Mouse (Mus musculus): ENCODE measurements around the gene Gng3. TPM values are rescaled to one million over a fixed set of nuclear protein-coding genes. Genes with fewer than 3 reads are reported as not detected.
"Not testable (repeated sequence)": the region's sequence is repeated elsewhere in the genome, so short reads cannot be mapped to it uniquely, and the experiment has no call there.

Gene Gng3
- polyA plus RNA-seq, 1 experiment from 2014 or later = 10.4 TPM

DNA sequence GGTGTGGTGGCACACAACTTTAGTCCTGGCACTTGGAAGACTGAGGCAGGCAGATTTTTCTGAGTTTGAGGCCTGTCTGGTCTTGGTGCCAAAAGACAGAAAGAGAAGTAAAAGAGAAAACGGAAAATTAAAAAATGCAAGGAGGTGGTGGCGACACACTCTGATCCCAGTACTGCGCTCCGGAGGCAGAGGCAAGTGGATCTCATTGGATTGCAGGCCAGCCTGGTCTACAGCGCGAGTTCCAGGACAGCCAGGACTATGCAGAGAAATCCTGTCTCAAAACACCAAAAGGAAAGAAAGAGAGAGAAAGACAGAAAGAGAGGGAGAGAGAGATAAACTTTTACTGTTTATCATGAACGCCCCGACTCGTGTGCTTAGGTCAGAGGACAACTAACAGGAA is 31.8 kb upstream of the Gng3 start:
- Histone ChIP-seq H3K36me3 (peaks cover 28% of the 10 kb centered on the region), H3K4me1 (peaks cover 12% of the 10 kb centered on the region), H3K9me3 (no peaks in the 10 kb centered on the region), H3K4me3 (peak overlapping the region; percentile 83), H3K27me3 (no peaks in the 10 kb centered on the region), H3K27ac (peak overlapping the region; percentile 73), H3K4me2 (peak overlapping the region; percentile 85), H3K9ac (peak overlapping the region; percentile 92)
- 55% methylated on average over 9 of the region's 9 CpGs for WGBS
- no peak for ATAC-seq (ENCODE audit: insufficient number of reproducible peaks, insufficient read depth, low FRiP score, low TSS enrichment, low read depth)

DNA sequence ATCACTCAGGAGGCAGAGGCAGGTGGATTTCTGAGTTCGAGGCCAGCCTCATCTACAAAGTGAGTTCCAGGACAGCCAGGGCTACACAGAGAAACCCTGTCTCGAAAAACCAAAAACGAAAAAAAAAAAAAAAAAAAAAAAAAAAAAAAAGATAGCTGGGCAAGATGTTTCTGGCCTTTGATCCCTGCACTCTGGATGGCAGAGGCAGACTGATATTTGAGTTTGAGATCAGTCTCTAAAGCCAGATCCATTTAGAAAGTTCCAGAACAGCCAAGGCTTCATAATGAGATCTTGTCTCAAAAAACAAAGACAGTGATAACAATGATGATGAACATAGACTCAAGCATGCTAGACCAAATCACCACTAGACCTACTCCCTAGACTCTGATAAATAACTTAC is 31.4 kb upstream of the Gng3 start:
- H3K4me3 ChIP-seq = peak overlapping the region; percentile 83; the same call in 1 of the 2 replicates
- 76% methylated on average over 3 of the region's 3 CpGs for WGBS
- peak overlapping the region; percentile 85 for H3K4me2 ChIP-seq
- H3K27ac ChIP-seq; ATAC-seq (ENCODE audit: insufficient number of reproducible peaks, insufficient read depth, low FRiP score, low TSS enrichment, low read depth); H3K9me3 ChIP-seq; H3K9ac ChIP-seq; H3K27me3 ChIP-seq: not testable (repeated sequence)
- peaks cover 24% of the 10 kb centered on the region for H3K36me3 ChIP-seq
- H3K4me1 ChIP-seq = peaks cover 12% of the 10 kb centered on the region

DNA sequence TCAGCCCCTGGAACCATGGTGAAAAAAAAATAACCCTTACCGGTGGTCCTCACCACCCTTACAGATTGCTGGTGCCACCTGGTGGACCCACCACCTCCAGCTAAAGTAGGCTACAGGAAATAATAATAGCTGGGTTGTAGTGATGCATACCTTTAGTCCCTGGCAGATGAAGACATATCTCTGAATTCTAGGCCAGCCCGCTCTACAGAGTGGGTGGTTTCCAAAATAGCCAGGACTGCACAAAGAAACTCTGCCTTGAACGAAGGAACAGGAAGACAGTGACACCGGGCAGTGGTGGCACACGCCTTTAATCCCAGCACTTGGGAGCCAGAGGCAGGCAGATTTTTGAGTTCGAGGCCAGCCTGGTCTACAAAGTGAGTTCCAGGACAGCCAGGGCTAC is 25.3 kb upstream of the Gng3 start:
- no peak overlapping the region for H3K4me3 ChIP-seq
- ATAC-seq (ENCODE audit: insufficient number of reproducible peaks, insufficient read depth, low FRiP score, low TSS enrichment, low read depth) = no peak
- 85% methylated on average over 6 of the region's 6 CpGs for whole genome bisulfite sequencing
- no peak overlapping the region for H3K27ac ChIP-seq
- no peak overlapping the region for H3K4me2 ChIP-seq
- no peaks in the 10 kb centered on the region for H3K9me3 ChIP-seq
- no peaks in the 10 kb centered on the region for H3K4me1 ChIP-seq
- H3K27me3 ChIP-seq = no peaks in the 10 kb centered on the region
- H3K36me3 ChIP-seq = no peaks in the 10 kb centered on the region
- no peak overlapping the region for H3K9ac ChIP-seq

DNA sequence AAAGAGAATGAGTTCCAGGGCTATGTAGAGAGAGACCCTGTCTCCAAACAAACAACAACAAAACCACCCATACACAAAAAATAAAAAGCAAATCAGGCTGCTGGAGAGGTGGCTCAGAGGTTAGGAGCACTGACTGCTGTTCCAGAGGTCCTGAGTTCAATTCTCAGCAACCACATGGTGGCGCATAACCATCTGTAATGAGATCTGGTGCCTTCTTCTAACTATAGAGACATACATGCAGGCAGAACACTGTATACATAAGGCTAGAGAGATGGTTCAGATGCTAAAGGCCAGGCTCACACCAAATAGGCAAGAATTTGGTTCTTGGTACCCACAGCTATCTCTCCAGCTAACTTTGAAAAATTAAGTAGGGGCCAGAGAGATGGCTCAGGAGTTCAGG is 20.0 kb upstream of the Gng3 start:
- Histone ChIP-seq H3K27me3 (no peaks in the 10 kb centered on the region), H3K4me3 (no peak overlapping the region), H3K4me2 (no peak overlapping the region), H3K36me3 (no peaks in the 10 kb centered on the region), H3K9me3 (no peaks in the 10 kb centered on the region), H3K9ac (no peak overlapping the region), H3K27ac (no peak overlapping the region), H3K4me1 (no peaks in the 10 kb centered on the region)
- ATAC-seq (ENCODE audit: insufficient number of reproducible peaks, insufficient read depth, low FRiP score, low TSS enrichment, low read depth) = no peak
- WGBS = 30% methylated on average over 1 of the region's 1 CpGs

DNA sequence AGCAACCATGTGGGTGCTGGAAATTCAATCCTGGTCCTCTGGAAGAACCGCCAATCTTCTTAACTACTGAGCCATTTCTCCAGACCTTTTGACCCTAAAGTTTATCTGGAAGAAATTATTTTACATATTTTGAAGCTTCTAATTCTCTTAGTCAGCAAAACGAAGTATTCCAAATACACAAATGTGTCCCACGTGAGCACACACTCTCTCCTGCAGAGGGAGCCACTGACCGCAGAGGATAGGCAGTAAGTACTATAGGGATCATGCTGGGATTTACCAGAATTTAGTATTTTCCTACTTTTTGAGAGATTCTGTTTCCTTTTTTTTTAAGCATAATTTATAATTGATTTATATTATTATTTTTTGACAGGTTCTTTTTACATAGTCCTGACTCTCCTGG is 18.7 kb upstream of the Gng3 start:
- WGBS = 44% methylated on average over 4 of the region's 4 CpGs
- no peak overlapping the region for H3K9ac ChIP-seq
- no peak for ATAC-seq (ENCODE audit: insufficient number of reproducible peaks, insufficient read depth, low FRiP score, low TSS enrichment, low read depth)

DNA sequence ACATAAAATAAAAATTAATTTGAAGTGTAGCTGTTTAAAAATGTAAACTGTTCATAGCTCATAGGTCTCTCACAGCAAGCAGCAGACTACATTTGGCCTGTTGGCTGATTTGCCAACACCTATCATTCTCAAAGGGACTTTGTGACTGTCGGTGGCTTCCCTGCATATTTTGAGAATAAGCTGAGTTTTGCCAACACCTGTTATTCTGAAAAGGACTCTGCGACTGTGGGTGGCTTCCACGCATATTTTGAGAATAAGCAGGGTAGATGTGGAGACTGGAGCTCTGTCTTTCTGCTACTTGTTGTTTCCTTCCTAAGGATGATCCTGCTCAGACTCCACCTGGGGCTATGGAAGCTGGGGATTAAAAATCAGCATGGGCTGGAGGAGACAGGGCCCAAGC is 14.1 kb upstream of the Gng3 start:
- no peak for ATAC-seq (ENCODE audit: insufficient number of reproducible peaks, insufficient read depth, low FRiP score, low TSS enrichment, low read depth)

More for the DNA sequence above, 18.7 kb upstream of the Gng3 start:
- Histone ChIP-seq H3K27ac (no peak overlapping the region), H3K27me3 (no peaks in the 10 kb centered on the region), H3K4me1 (no peaks in the 10 kb centered on the region), H3K9me3 (no peaks in the 10 kb centered on the region), H3K36me3 (no peaks in the 10 kb centered on the region), H3K4me2 (no peak overlapping the region), H3K4me3 (no peak overlapping the region)

DNA sequence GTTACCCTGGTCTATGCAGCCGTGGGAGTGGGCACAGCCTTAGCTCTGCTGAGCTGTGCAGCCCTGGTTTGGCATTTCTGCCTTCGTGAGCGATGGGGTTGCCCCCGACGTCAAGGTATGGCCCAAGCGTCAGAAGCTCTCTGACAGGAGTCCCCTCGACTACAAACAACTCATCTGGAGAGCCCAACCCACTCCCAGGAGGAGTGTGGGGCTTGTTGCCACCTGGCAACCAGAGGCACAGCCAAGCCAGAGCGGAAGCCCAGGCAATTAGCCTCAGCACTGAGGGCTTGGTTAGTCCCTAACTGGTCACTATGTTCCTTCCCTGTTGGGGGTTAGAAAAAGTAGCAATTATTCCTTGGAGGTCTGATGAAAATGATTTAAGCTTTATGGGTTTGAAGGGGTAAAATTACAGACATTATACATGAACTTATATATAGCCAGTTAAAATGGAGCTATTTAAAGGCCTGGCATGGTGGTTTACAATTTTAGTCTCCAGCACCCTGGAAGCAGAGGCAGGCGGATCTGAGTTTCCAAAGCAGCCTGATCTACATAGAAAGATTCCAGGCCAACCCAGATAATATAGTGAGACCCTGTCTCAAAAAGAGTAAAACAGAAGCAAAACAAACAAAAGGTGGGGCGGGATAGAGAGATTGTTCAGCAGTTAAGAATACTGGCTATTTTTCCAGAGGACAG is 13.4 kb upstream of the Gng3 start:
- Histone ChIP-seq H3K9ac (no peak overlapping the region), H3K4me1 (peaks cover 10% of the 10 kb centered on the region), H3K4me3 (no peak overlapping the region), H3K9me3 (no peaks in the 10 kb centered on the region), H3K4me2 (no peak overlapping the region), H3K36me3 (peaks cover 12% of the 10 kb centered on the region), H3K27me3 (no peaks in the 10 kb centered on the region), H3K27ac (no peak overlapping the region)
- WGBS = 59% methylated on average over 10 of the region's 10 CpGs
- no peak for ATAC-seq (ENCODE audit: insufficient number of reproducible peaks, insufficient read depth, low FRiP score, low TSS enrichment, low read depth)

More for the DNA sequence above, 14.1 kb upstream of the Gng3 start:
- H3K4me3 ChIP-seq = no peak overlapping the region
- peaks cover 10% of the 10 kb centered on the region for H3K4me1 ChIP-seq
- H3K4me2 ChIP-seq = no peak overlapping the region
- 86% methylated on average over 3 of the region's 3 CpGs for WGBS
- no peaks in the 10 kb centered on the region for H3K9me3 ChIP-seq
- H3K27me3 ChIP-seq = no peaks in the 10 kb centered on the region
- no peak overlapping the region for H3K9ac ChIP-seq
- H3K27ac ChIP-seq = no peak overlapping the region
- H3K36me3 ChIP-seq = peaks cover 6% of the 10 kb centered on the region; the same call in 1 of the 2 replicates

DNA sequence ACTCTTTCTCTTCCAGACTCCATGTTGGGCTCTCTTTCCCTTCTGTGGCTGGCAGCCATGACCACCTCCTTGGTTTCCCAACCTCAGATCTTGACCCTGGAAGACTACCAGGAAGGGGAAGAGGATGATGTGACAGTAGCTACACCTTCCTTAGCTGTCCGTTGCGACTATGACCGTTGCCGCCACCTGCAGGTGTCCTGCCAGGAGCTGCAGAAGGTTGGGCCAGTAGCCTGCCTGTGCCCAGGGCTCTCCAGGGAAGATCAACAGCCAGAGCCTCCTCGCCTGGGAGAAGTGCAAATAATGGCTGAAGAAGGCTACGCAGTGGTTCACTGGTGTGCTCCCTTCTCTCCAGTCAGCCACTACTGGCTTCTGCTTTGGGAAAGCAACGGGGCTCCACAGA is 12.6 kb upstream of the Gng3 start:
- WGBS = 54% methylated on average over 7 of the region's 7 CpGs
- ATAC-seq (ENCODE audit: insufficient number of reproducible peaks, insufficient read depth, low FRiP score, low TSS enrichment, low read depth) = no peak
- Histone ChIP-seq H3K4me3 (no peak overlapping the region), H3K27ac (no peak overlapping the region), H3K4me1 (peaks cover 10% of the 10 kb centered on the region), H3K27me3 (no peaks in the 10 kb centered on the region), H3K9ac (no peak overlapping the region), H3K9me3 (no peaks in the 10 kb centered on the region), H3K4me2 (no peak overlapping the region), H3K36me3 (peaks cover 19% of the 10 kb centered on the region)

DNA sequence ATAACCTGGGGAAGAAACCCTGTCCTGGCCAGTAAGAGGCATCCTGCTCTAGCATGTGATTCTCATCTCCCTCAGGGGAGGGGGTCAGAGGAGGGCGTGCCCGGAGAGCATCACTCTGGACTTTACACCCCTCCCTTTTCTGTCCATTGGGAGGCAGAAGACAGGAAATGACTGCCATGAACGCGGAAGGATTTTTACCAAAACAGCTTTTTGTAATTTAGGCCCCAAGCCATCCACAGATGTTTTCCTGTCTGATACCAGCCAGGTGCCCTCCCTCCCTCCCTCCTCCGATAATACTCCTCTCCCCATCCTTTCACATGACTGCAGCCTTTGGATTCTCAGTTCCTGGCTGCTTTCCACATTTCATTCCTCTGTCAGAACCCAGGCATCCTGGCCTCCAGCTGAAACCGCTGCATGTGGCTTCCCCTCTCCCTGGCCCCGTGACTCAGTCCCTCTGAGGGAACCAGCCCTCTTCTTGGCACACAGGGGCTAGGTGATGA is 11.5 kb upstream of the Gng3 start, which contains the start of gene Lrrn4cl:
Gene Lrrn4cl, plus strand, starts transcription at position 367 of the 500 bp plus-strand sequence.
- H3K4me2 ChIP-seq = peak within 1 kb of the TSS; percentile 27
- H3K9ac ChIP-seq = peak within 1 kb of the TSS; percentile 49; the same call in 1 of the 2 replicates
- H3K4me1 ChIP-seq = peaks cover 10% of the 10 kb centered on the region
- 0 out of 2 replicates have a peak, but pooled peaks have one; percentile 17 for ATAC-seq (ENCODE audit: insufficient number of reproducible peaks, insufficient read depth, low FRiP score, low TSS enrichment, low read depth)
- H3K9me3 ChIP-seq = no peaks in the 10 kb centered on the region
- no peak within 1 kb of the TSS for H3K4me3 ChIP-seq
- H3K36me3 ChIP-seq = peaks cover 31% of the 10 kb centered on the region
- H3K27me3 ChIP-seq = no peaks in the 10 kb centered on the region
- 6% methylated on average over 7 of the region's 7 CpGs for WGBS
- H3K27ac ChIP-seq = peak within 1 kb of the TSS; percentile 72

DNA sequence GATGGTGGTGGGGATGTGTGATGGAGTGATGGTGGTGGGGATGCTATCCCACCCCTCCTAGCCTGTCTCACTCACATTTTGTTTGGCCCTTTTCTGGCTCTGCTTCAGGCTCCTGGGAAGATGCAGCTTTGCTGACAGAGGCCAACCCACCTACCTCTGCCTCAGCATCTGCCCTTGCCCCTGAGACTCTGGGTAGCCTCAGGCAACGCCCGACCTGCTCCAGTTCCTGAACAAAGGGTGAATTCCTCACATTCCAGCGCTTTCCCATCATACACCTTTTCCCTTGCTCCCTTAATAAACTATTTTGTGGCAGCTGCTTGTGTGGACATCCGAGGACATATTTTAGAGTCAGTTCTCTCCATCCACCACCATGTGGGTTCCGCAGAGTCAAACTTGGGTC is 9.4 kb upstream of the Gng3 start:
- Histone ChIP-seq H3K27ac (no peak overlapping the region), H3K9ac (no peak overlapping the region), H3K4me2 (no peak overlapping the region), H3K4me1 (peaks cover 10% of the 10 kb centered on the region), H3K4me3 (no peak overlapping the region), H3K36me3 (peaks cover 33% of the 10 kb centered on the region), H3K27me3 (no peaks in the 10 kb centered on the region), H3K9me3 (no peaks in the 10 kb centered on the region)
- 57% methylated on average over 5 of the region's 5 CpGs for WGBS
- no peak for ATAC-seq (ENCODE audit: insufficient number of reproducible peaks, insufficient read depth, low FRiP score, low TSS enrichment, low read depth)

DNA sequence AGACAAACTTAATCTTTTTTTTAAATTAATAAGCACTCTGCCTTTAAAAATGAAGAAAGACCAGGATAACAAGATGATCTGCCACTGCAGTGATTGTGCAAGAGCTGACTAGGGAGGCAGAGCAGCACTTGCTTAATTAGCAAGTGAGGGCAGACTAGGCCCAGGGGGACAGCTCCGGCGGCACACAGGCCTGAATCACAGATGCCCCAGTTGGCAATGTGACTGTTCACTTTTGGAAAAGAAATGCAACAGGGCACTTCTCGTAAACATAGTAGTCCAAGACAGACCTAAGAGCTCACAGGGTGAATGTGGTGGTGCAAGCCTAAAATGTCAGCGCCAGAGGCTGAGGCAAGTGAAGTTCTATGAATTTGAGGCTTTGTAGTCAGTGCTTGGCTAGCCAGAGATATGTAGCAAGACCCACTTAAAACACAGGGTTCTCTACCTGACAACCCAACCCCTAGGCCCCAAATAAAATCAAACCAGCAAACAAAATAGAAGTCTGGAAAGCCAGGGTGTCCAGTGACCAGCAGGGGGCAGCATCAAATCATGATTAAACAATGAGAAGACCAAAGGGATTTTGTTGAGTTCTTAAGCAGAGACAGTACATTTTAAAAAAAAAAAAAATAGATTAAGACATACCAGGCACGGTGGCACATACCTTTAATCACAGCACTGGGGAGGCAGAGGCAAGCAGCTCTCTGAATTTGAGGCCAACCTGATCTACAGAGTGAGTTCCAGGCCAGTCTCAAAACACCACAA is 5.6 kb upstream of the Gng3 start:
- no peaks in the 10 kb centered on the region for H3K9me3 ChIP-seq
- no peak overlapping the region for H3K27ac ChIP-seq
- peak overlapping the region; percentile 16; the same call in 1 of the 2 replicates for H3K9ac ChIP-seq
- H3K4me3 ChIP-seq = no peak overlapping the region
- no peak overlapping the region for H3K4me2 ChIP-seq
- 64% methylated on average over 5 of the region's 5 CpGs for WGBS
- H3K27me3 ChIP-seq = no peaks in the 10 kb centered on the region
- H3K4me1 ChIP-seq = peaks cover 16% of the 10 kb centered on the region
- H3K36me3 ChIP-seq = peaks cover 45% of the 10 kb centered on the region
- ATAC-seq (ENCODE audit: insufficient number of reproducible peaks, insufficient read depth, low FRiP score, low TSS enrichment, low read depth) = no peak

DNA sequence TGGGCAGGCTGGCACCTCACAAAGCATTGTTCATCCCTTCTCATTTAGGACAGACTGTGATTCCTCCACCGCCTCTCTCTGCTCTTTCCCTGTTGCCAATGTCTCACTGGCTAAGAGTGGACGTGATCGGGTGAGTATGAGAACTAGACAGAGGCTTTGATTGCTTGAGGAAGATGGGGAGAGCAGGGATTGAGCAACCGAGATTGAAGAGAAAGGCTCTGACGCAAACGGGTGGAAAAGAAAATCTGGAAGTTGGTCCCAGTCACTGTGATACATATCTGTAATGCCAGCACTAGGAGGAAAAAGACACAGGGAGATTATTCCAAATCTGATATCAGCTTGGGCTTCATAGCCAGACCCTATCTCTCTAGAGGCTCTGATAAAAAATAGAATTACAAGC is 4.0 kb upstream of the Gng3 start:
- H3K36me3 ChIP-seq = peaks cover 40% of the 10 kb centered on the region
- peaks cover 31% of the 10 kb centered on the region for H3K4me1 ChIP-seq
- H3K4me2 ChIP-seq = no peak overlapping the region
- no peak overlapping the region for H3K27ac ChIP-seq
- H3K27me3 ChIP-seq = no peaks in the 10 kb centered on the region
- no peak overlapping the region for H3K4me3 ChIP-seq
- H3K9ac ChIP-seq = no peak overlapping the region
- H3K9me3 ChIP-seq = no peaks in the 10 kb centered on the region
- ATAC-seq (ENCODE audit: insufficient number of reproducible peaks, insufficient read depth, low FRiP score, low TSS enrichment, low read depth) = no peak
- WGBS = 85% methylated on average over 6 of the region's 6 CpGs
